13 mouse cellular contexts compared by ENCODE assay signal in genomic region chr11:120283542-120283941, GRCm38 (mm10). TPM values are rescaled to one million over a fixed set of nuclear protein-coding genes. Genes with fewer than 3 reads are reported as not detected.
DNase-seq lines count a peak whose midpoint lies in the region; ATAC-seq lines count a peak whose summit lies in the region.
"Had no signal": no experiment of that assay in that cellular context is flagged by ENCODE, and none has a peak within 500 bp of the region (broad histone marks: within the 10 kb centered on the region; RNA-seq: fewer than 3 reads in every experiment).

No protein-coding gene starts in this region.

- H3K9ac ChIP-seq in liver, embryonic 11.5 days (ENCODE audit: low read depth, low read length), result no peak overlapping the region
- 0 out of 2 replicates have a peak overlapping the region, but pooled peaks have one; percentile 37 for H3K9ac ChIP-seq in heart, embryonic 12.5 days
- H3K9ac ChIP-seq in kidney, embryonic 15.5 days, result no peak overlapping the region
- H3K9ac ChIP-seq: forebrain, embryonic 13.5 days; hindbrain, embryonic 15.5 days had no signal

- peaks cover 5% of the 10 kb centered on the region; the same call in 1 of the 2 replicates for H3K4me1 ChIP-seq in liver, embryonic 11.5 days (replicated peaks; ENCODE audit: control insufficient read depth, insufficient read depth, low read length)
- peaks cover 42% of the 10 kb centered on the region for H3K4me1 ChIP-seq in heart, embryonic 12.5 days (replicated peaks)
- peaks cover 41% of the 10 kb centered on the region for H3K4me1 ChIP-seq in kidney, embryonic 15.5 days

- peak overlapping the region; percentile 8; the same call in 1 of the 2 replicates for H3K27ac ChIP-seq in liver, embryonic 11.5 days (ENCODE audit: low read depth, low read length)
- peak overlapping the region; percentile 68 for H3K27ac ChIP-seq in heart, embryonic 12.5 days (ENCODE audit: poor library complexity, severe bottlenecking)
- H3K27ac ChIP-seq in kidney, embryonic 15.5 days, result peak overlapping the region; percentile 57; the same call in 1 of the 2 replicates
- H3K27ac ChIP-seq: hindbrain, embryonic 15.5 days had no signal

- H3K9me3 ChIP-seq in liver, embryonic 11.5 days (ENCODE audit: control insufficient read depth, low read length), result no peaks in the 10 kb centered on the region
- H3K9me3 ChIP-seq in heart, embryonic 12.5 days (replicated peaks), result no peaks in the 10 kb centered on the region
- no peaks in the 10 kb centered on the region for H3K9me3 ChIP-seq in kidney, embryonic 15.5 days (replicated peaks)
- H3K9me3 ChIP-seq: forebrain, embryonic 13.5 days; hindbrain, embryonic 15.5 days had no signal

- no peak for DNase-seq in liver, embryonic 11.5 days (ENCODE audit: low spot score)
- no peak for DNase-seq in liver
- peak; percentile 58 for DNase-seq in lung, postnatal 36 days
- no peak for DNase-seq in layer of hippocampus, adult 8-10 months (ENCODE audit: low spot score in 2 of 2)
- no peak for DNase-seq in layer of hippocampus, adult 9-11 months
- DNase-seq in left cerebral cortex, postnatal 25 days (ENCODE audit: low spot score in 2 of 2), result no peak
- DNase-seq: cerebellum, postnatal 25 days; thymus, postnatal 14 days had no signal

- ATAC-seq in liver, embryonic 11.5 days (replicated peaks; ENCODE audit: low FRiP score), result no peak
- peak; percentile 51 for ATAC-seq in heart, embryonic 12.5 days (ENCODE audit: insufficient number of reproducible peaks, low FRiP score)
- 0 out of 2 replicates have a peak, but pooled peaks have one; percentile 12 for ATAC-seq in kidney, embryonic 15.5 days (replicated peaks; ENCODE audit: low FRiP score)
- ATAC-seq: activated CD4-positive, CD25-positive, alpha-beta regulatory T cell, adult 4 months; forebrain, embryonic 13.5 days had no signal

- no peak overlapping the region for H3K4me2 ChIP-seq in liver, embryonic 11.5 days
- H3K4me2 ChIP-seq in heart, embryonic 12.5 days, result no peak overlapping the region
- H3K4me2 ChIP-seq in kidney, embryonic 15.5 days, result no peak overlapping the region
- H3K4me2 ChIP-seq: forebrain, embryonic 13.5 days; hindbrain, embryonic 15.5 days had no signal

- peaks cover 39% of the 10 kb centered on the region for H3K36me3 ChIP-seq in liver, embryonic 11.5 days (ENCODE audit: control insufficient read depth, insufficient read depth, low read length)
- H3K36me3 ChIP-seq in heart, embryonic 12.5 days, result peaks cover 88% of the 10 kb centered on the region
- peaks cover 95% of the 10 kb centered on the region for H3K36me3 ChIP-seq in kidney, embryonic 15.5 days

- no peaks in the 10 kb centered on the region for H3K27me3 ChIP-seq in liver, embryonic 11.5 days (replicated peaks; ENCODE audit: control insufficient read depth, insufficient read depth, low read length)
- H3K27me3 ChIP-seq in heart, embryonic 12.5 days (replicated peaks), result no peaks in the 10 kb centered on the region
- no peaks in the 10 kb centered on the region for H3K27me3 ChIP-seq in kidney, embryonic 15.5 days
- H3K27me3 ChIP-seq: forebrain, embryonic 13.5 days; hindbrain, embryonic 15.5 days had no signal

- H3K4me3 ChIP-seq in liver, embryonic 11.5 days (ENCODE audit: low read depth, low read length), result no peak overlapping the region
- no peak overlapping the region for H3K4me3 ChIP-seq in heart, embryonic 12.5 days
- no peak overlapping the region for H3K4me3 ChIP-seq in kidney, embryonic 15.5 days (replicated peaks)
- H3K4me3 ChIP-seq: forebrain, embryonic 13.5 days; hindbrain, embryonic 15.5 days had no signal

- intact Hi-C loops in left cerebral cortex, postnatal 25 days (cut with DNase I), result no loop called here

- WGBS in liver, embryonic 11.5 days, result 71% methylated on average over 5 of the region's 5 CpGs
- 40% methylated on average over 5 of the region's 5 CpGs for WGBS in heart, embryonic 12.5 days
- 83% methylated on average over 5 of the region's 5 CpGs for WGBS in kidney, embryonic 15.5 days

RNA-seq across cellular contexts. Expression of gene Bahcc1, which starts 50.8 kb away (rescaled TPM):
- 6.7 and 8.8 TPM in 2 replicates for polyA plus RNA-seq in liver, embryonic 11.5 days (2014; fragmentation: Nextera tagmentation; extraction: Ambion mirVana)
- polyA plus RNA-seq in heart, embryonic 12.5 days (2016; fragmentation: Nextera tagmentation; extraction: Ambion mirVana), result 6.5 and 7.6 TPM in 2 replicates
- 11.8 and 14.1 TPM in 2 replicates for polyA plus RNA-seq in kidney, embryonic 15.5 days (2015; fragmentation: Nextera tagmentation; extraction: Ambion mirVana)
- total RNA-seq in layer of hippocampus, adult 8-10 months (2022), result 10 to 100 TPM; 20.0 to 23.4 (median 21.4) TPM
- total RNA-seq in left cerebral cortex, postnatal 25 days (2021), result 10 to 100 TPM; 16.3 to 21.9 TPM
- polyA plus RNA-seq: activated CD4-positive, CD25-positive, alpha-beta regulatory T cell, adult 4 months had no signal

Comparison
In these comparisons a context has a peak if more than half of its experiments do, and no peak if none do; other contexts are left out.
1. H3K27ac ChIP-seq: peak in every context shown above with its lines; median percentile 68 in heart, embryonic 12.5 days; 57 in kidney, embryonic 15.5 days; 8 in liver, embryonic 11.5 days.